Mouse (Mus musculus) thymus, postnatal 14 days (tissue): Measurements from ENCODE around the gene Hagh.

Experiments used
- DNase-seq: peaks from one replicate; pipeline ENCODE4 v3.0.0; 2021

The Hagh gene

GRCm38 (mm10) chr17:24887291-24888080 is 47.5 kb downstream of the Hagh start:
- peak; percentile 40 for DNase-seq

DNA sequence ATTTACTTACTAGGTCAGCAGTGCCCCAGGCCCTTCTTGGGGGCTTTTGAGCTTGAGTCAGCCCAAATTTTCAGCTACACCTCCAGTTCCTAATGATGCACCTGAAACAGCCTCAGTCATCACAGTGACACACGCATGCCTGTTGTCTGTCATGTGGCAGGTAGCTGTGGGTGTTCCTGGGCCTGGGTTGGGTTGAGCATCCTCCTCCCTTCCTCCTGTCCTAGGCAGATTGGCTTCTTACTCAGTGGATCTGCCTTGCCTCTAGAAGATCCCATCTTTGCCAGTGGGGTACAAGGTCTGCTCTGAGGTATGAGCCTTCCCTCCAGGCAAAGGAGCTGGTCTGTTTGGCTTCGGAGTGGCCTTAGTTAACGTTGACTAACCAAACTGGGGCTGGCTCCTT is 48.9 kb downstream of the Hagh start:
- DNase-seq: no peak

GRCm38 (mm10) chr17:24890151-24891092 is 50.5 kb downstream of the Hagh start:
- DNase-seq: no peak

- DNase-seq: no peak
Measured at GRCm38 (mm10) chr17:24891321-24891720, 51.4 kb downstream of the Hagh start.

- no peak for DNase-seq
Measured at GRCm38 (mm10) chr17:24892785-24893184, 52.8 kb downstream of the Hagh start.

- no peak for DNase-seq
Measured at GRCm38 (mm10) chr17:24893276-24893675, 53.3 kb downstream of the Hagh start.

GRCm38 (mm10) chr17:24894061-24894994 is 54.4 kb downstream of the Hagh start:
- no peak for DNase-seq

- DNase-seq: peak; percentile 78
Measured at GRCm38 (mm10) chr17:24894995-24895547, 55.1 kb downstream of the Hagh start, which contains the start of the genes Eme2 and Mrps34. TSS of gene Eme2 (minus strand) at chr17:24895087. TSS of gene Mrps34 (plus strand) at chr17:24895116.

- DNase-seq: peak; percentile 31
Measured at GRCm38 (mm10) chr17:24895571-24896240, 55.8 kb downstream of the Hagh start.

DNA sequence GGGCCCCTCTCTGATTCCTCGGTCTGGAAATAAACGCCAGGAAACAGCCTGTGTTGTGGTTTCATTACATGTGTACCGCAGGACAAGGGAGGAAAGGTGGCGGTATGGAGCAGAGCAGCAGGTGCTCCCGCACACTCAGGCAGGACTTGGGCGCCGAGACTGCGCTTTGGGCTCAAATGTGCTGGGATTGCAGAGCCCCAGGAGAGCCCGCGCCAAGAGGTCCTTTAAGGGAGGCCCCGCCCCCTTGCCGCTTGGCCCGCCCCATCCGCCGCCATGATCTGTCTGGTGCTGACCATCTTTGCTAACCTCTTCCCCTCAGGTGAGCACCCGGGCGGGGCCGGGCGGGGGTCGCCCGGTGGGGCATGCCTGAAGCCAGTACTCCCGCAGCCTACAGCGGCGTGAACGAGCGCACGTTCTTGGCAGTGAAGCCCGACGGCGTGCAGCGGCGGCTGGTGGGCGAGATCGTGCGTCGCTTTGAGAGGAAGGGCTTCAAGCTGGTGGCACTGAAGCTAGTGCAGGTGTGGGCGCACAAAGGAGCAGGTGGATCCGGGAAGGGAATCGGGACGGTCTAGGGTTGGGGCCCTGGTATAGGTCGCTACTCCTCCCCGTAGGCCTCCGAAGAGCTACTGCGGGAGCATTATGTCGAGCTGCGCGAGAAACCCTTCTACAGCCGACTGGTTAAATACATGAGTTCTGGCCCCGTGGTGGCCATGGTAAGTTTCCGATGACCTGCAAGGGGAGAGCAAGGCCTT is 56.5 kb downstream of the Hagh start, which contains the start of gene Nme3:
TSS of gene Nme3 (plus strand) at position 260 of the 752 bp plus-strand sequence.
- DNase-seq: peak; percentile 81

DNA sequence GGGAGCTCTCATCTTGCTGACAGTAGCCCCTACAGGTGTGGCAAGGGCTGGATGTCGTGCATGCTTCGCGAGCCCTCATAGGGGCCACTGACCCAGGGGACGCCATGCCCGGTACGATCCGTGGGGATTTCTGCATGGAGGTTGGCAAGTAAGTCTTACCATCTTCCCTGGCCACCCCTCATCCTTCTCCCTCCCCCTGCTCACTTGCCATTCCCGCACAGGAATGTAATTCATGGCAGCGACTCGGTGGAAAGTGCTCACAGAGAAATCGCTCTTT is 57.0 kb downstream of the Hagh start:
- DNase-seq: no peak

DNA sequence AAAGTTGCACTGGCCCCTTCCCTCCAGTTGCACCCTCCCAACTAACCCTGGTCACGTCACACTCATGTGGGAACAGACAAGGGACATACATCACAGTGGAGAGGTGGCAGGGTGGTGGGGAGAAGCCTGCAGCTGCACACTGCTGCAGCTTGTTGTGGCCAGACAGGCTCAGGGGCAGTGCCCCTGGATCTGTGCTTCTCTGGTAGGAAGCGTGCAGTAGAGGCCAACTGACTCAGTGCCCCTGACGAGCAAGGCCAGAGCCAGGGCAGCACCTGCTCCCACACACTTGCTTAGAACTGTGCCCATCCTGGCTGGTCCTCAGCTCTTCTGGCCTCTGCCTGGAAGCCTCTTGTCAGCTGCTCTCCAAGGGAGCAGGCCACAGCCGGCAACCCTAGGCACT is 57.7 kb downstream of the Hagh start:
- DNase-seq: no peak

GRCm38 (mm10) chr17:24898041-24898854 is 58.3 kb downstream of the Hagh start:
- no peak for DNase-seq

DNA sequence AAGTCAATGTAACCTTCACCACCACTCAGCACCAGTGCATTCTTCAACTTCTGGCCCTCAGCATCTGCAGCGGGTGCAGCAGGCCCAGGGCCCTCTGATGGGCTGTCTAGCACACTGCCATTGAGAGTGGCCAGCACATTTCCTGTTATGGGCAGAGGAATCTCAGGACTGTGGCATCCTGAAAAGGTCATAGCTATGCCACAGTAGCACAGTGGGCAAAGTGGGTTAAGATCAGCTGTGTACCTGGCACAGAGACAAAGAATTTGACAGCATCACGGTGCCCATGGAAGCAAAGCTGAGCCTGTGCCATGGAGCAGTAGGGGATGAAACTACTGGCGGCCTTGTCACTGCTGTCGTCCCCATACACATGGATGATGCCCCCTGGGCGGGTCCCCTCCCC is 59.2 kb downstream of the Hagh start:
- DNase-seq: no peak

DNA sequence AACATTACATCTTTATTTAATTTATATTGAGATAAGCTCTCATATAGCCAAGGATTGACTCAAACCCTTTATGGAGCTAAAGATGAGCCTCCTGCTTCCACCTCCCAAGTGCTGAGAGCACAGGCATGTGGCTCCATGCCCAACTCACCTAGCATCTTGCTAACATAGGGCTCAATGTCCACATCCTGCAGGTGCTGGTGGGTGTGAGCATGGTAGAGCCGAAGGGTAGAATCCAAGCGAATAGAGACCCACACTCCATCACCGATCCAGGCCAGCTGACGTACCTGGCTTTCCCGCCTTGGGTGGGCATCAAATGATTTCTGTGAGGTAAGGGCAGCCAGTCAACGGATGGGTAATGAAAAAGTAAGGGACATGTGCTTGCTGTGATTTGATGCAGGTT is 60.1 kb downstream of the Hagh start:
- DNase-seq: no peak

GRCm38 (mm10) chr17:24902124-24902523 is 62.2 kb downstream of the Hagh start:
- no peak for DNase-seq

DNA sequence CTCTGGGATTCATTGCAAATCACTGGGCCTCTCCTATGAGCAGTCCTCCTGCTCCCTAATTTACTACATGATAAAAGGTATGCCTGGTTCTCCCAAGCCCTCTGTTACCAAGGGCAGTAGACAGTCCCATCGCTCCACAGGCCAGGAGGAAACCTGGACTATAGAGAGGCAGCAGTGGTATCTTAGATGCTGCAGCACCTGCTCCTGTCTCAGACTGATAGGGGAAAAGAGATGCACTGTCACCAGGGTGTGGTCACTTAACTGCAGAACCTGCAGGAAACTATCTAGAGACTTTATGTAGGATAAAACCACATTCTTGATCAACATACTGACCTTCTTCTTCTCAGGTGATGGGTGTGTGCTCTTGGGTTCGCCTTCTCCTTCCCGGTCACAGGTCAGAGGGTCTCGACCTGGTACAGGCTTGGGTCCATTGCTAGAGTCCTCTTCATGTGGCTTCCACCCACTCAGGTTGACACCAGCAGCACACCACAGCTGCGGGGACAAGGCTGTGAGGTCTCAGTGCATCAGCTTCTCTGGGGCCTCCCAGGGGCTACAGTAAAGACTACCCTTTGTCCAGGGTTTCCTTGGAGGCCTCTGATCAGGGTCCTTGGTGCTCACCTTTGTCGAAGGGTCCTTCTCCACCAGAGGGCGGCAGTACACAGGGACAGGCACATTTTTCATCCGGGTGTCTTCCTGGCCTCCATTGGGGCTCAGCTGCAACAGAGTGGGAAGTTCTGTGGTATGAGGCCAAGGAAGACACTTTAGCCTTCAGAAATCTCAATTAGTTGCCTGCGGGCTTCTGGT is 62.9 kb downstream of the Hagh start:
- DNase-seq: peak; percentile 53

DNA sequence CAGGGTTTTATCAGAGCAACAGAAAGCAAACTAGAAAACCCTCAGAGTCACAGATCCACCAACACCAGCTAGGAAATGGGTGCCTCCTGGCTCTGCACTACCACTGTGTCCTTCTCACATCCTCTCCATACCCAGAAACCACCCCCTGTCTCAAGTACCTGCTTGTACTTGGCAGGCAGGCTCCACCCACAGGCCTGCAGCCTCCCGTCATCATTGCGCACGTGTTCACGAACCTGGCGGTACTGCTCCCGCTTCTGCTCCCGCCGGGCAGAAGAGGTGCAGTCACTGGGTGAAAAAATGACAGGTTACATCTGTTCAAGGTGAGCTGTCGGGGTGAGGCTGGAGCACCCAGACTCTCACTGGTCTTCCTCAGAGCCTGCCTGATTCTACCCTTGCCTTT is 63.8 kb downstream of the Hagh start:
- no peak for DNase-seq

- DNase-seq: no peak
Measured at GRCm38 (mm10) chr17:24907591-24907990, 67.6 kb downstream of the Hagh start.
